Mouse (Mus musculus) layer of hippocampus, adult 8-10 months (tissue): ENCODE data around the gene Tedc1. TPM values are rescaled to one million over a fixed set of nuclear protein-coding genes. Genes with fewer than 3 reads are reported as not detected.

Experiments
- DNase-seq, 2 experiments: peaks; one replicate each; pipeline ENCODE4 v3.0.0; 2022; ENCODE audit warnings: low spot score in 2 of 2
- total RNA-seq, 4 experiments: library from RNA; stranded (reverse); gene quantifications; 2 replicates each; pipeline ENCODE4 v1.2.4; 2022

The Tedc1 gene
- 1 to 10 TPM; 1.2 to 2.2 (median 1.4) TPM for total RNA-seq

- peak; percentile 98 to 99 for DNase-seq
These were observed at the start of gene Tedc1 for GRCm38 (mm10) chr12:113155887-113156539. TSS of gene Tedc1 (plus strand) at chr12:113156421.

GRCm38 (mm10) chr12:113107431-113108124, 48.6 kb upstream of the Tedc1 start:
- no peak for DNase-seq

DNA sequence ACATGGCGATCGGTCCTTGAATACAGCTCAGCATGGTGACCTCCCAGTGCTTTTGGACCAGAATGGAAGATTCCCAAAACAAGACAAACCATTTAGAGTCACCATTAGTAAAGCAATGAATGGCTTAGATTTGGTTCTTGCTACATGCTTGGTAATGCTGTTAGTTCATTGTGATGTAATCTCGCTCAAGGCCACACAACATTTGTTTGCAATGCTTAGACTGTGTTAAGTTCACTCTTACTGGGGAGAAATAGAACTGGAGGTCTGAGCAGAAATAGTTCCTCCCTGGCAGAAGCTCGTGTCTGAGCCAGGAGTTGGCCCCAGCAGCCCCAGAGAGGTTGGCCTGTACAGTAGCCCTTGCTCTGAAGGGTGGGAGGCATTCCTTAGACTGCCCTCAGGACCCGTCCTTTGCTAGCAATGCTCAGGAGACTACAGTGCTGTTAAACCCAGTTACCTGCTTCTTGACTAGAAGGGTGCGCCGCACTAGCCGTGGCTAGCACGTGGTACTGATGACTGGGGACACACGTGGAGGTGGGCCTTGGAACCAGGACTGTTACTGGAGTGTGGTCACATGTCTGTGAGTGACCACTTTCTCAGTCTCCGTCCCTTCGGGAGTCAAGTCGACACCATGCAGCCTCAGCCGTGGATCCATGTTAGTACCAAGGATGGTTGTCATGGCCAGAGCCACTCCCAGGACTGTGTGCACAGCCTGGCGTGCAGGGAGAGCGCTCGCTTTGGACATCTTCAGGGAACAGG, 47.5 kb upstream of the Tedc1 start:
- DNase-seq = no peak

- DNase-seq = peak in 1 of 2 experiments; percentile 46
These were observed 46.4 kb upstream of the Tedc1 start for GRCm38 (mm10) chr12:113109801-113110200.

- no peak for DNase-seq
These were observed 42.1 kb upstream of the Tedc1 start for GRCm38 (mm10) chr12:113114141-113114540.

DNA sequence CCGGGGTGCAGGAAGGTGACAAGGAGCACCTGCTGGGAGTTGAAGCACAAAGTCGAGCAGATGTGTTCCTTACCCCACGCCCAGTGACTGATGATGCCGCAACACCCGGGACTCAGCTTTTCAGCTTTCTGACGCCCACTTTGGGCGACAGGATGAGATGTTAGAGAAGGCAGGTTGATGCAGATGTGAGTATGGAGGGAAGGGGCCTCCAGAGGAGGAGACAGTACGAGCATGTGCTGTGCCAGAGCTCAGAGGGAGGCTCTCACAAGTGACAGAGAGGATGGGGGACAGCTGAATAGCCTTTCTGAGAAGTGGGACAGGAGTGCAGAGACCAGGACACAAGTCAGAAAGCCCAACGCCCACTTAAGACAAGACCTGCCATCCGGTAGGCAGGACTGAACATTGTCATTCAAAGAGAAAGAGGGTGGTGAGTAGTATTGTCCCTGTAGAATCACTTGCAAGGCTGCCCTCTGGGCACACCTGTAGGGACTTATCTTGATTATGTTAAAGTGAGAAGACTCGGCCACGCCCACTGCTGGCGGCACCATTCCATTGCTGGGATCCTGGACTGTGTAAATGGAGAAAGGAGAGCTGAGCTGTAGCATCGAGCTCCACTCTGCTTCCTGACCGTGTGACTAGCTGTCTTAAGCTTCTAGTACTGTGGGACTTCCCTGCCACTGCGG, 41.2 kb upstream of the Tedc1 start:
- DNase-seq = no peak

- peak; percentile 60 to 82 for DNase-seq
These were observed 36.5 kb upstream of the Tedc1 start for GRCm38 (mm10) chr12:113119516-113120410.

- DNase-seq = no peak
These were observed 31.5 kb upstream of the Tedc1 start for GRCm38 (mm10) chr12:113124726-113125125.

- DNase-seq = no peak
These were observed 25.5 kb upstream of the Tedc1 start for GRCm38 (mm10) chr12:113130732-113131131.

DNA sequence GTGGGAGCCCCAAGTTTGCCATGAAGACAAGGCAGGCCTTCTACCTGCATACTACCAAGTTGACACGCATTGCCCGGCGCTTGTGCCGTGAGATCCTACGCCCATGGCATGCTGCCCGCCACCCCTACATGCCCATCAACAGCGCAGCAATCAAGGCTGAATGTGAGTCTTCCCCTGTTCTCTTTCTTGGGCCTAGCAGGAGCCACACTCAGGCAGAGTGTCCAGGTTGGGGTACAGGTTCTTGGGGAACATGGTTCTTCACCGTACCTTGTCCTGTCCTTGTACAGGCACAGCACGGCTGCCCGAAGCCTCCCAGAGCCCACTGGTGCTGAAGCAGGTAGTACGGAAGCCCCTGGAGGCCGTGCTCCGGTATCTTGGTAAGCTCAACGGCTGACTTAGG, 24.6 kb upstream of the Tedc1 start:
- no peak for DNase-seq

GRCm38 (mm10) chr12:113132567-113132966, 23.7 kb upstream of the Tedc1 start:
- peak in 1 of 2 experiments; percentile 36 for DNase-seq

DNA sequence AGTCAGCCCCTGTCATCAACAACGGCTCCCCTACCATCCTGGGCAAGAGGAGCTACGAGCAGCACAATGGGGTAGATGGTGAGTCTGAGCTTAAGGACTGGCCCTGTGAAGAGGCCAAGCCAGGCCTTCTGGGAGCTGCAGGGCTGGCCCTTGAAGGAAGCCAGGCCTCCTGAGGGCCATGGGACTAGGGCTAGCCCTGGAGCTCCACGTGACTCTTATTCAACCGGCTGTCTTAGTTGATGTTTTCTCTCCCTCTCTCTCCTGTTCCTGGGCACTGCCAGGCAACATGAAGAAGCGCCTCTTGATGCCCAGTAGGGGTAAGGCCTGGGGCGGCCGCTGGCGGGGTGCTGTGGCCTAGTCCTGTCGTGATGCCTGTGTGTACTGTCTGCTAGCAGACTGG, 23.0 kb upstream of the Tedc1 start:
- no peak for DNase-seq

DNA sequence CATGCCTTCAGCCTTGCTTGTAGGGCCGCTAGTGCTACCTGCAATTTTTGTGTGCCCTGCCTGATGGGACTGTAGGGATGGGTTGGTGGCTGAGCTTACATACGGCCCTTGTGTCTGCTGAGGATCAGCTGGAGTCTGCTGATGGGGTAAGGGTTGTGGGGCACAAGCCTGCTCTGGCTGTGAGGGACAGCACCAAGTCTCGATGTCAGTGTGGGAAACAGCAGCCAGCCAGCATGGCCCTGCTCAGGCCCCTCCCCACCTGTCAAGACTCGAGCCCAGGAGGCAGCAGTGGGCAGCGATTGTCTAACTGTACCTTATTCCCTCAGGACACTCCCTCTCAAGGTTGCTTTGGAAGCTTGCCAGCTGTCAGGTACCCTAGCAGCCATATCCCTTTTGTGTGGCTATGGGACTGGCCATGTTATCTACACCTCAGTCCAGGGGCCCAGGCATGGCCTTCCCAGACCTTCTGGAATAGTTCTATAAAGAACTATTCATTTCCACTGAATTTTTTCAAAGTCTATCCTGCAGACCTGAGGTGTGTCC, 22.3 kb upstream of the Tedc1 start:
- no peak for DNase-seq

DNA sequence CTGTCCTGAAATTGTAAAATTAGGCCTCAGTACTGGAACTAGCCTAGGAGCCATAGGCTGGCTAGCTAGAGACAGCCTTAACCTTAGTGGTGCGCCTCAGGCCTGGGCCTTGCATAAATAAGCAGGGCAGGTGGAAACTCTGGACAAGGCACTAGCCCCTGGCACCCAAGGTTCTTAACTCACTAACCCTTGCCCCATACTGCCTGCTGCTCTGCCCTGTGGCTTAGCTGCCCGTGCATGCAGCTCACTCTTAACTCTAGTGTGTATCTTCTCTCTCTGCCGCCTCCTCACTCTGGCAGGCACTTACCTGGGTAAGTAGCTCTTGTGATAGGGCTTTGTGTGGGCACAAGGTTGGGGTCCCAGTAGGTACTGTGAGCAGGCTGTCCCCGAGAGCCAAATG, 21.7 kb upstream of the Tedc1 start:
- no peak for DNase-seq

GRCm38 (mm10) chr12:113135401-113135800, 20.8 kb upstream of the Tedc1 start:
- no peak for DNase-seq

DNA sequence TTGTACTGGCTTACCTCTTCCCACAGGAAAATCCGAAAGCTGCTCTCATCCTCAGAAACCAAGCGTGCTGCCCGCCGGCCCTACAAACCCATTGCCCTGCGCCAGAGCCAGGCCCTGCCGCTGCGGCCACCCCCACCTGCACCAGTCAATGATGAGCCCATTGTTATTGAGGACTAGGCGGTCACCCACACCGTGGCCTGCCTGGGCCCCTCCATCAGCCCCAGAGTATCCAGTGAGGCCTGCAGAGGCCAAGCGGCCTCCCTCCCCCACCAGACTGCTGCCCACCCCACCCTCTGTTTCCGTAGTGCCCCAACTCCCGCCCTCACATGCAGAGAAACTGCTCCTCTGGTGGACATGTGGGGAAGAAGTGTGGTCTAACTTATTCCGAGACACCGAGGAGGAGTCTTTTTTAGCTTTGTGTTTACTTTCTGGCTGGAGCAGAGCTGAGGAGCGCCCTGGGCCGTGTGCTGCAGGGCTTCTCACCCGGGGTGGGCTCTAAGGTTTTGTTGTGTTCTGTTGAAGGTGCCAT, 19.7 kb upstream of the Tedc1 start:
- no peak for DNase-seq

DNA sequence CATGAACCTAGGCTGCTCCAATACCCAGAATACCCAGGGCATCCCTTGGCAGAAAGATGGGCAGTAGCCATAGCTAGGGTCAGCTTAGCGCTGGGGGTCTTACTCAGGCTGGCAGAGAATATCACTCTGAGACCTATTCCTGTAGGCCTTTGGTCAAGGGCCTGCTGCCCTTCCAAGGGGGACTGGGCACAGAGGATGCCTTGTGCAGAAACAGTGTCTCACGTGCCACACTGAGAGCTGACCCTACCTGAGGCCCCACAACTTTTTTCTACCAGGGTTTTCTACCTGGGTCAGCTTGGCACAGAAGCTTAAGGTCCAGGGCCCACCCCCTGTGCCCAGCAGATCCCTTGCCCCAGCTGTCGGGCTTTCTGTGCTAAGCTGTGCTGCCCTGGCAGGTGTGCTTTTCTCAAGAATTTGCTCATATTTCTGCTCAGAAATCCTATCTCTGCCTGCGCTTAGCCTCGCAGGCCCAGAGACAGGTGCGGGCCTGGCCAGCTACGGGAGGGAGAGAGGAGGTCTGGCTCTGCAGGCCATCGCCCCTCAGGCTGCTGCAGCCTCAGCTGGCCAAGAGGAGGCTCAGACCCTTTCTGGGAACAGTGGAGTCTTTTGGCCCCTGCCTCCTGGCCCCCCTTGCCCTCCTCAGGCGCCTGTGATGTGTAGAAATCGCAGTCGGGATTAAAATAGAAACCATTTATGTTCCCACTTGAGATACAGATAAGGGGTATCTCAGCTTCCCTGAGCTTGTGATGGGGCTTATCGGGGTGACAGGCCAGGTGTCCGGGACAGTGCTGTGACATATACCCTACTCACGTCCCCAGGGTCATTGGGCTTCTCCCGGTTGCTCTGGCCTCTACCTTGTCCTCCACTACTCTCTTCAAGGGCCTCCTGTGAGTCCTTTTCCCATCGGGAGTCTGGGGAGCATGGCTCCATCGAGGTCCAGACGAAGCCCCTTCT, 18.7 kb upstream of the Tedc1 start:
- DNase-seq = no peak

GRCm38 (mm10) chr12:113138291-113138690, 17.9 kb upstream of the Tedc1 start:
- DNase-seq = no peak
